Mouse (Mus musculus) C2C12 (cell line): ENCODE data around the gene Wbp2.

Source experiments
- CTCF ChIP-seq: IDR thresholded peaks from one replicate; pipeline ENCODE4 v1.5.1; 2011; ENCODE audit not compliant: control insufficient read depth, insufficient read depth, insufficient read length
- MAX ChIP-seq: IDR thresholded peaks from one replicate; pipeline ENCODE4 v1.6.1; 2011; ENCODE audit warnings: mild to moderate bottlenecking, control low read depth
- MYOD1 ChIP-seq: IDR thresholded peaks from one replicate; pipeline ENCODE4 v1.6.1; 2011; ENCODE audit warnings: low read depth; ENCODE audit not compliant: control insufficient read depth, insufficient read length
- MYOG ChIP-seq: IDR thresholded peaks from one replicate; pipeline ENCODE4 v1.6.1; 2011; ENCODE audit not compliant: control insufficient read depth, insufficient read length; ENCODE audit errors: extremely low read depth
- USF1 ChIP-seq: IDR thresholded peaks from one replicate; pipeline ENCODE4 v1.6.1; 2011; ENCODE audit warnings: low read depth, mild to moderate bottlenecking, control low read depth, moderate library complexity

- TF ChIP-seq CTCF (no peak), MAX (no peak), MYOG (no peak), USF1 (no peak), MYOD1 (no peak)
Observed at GRCm38 (mm10) chr11:116043286-116043685, 43.5 kb downstream of the Wbp2 start.
